Mouse (Mus musculus): ENCODE results near the gene Aldh1a3.

DNA sequence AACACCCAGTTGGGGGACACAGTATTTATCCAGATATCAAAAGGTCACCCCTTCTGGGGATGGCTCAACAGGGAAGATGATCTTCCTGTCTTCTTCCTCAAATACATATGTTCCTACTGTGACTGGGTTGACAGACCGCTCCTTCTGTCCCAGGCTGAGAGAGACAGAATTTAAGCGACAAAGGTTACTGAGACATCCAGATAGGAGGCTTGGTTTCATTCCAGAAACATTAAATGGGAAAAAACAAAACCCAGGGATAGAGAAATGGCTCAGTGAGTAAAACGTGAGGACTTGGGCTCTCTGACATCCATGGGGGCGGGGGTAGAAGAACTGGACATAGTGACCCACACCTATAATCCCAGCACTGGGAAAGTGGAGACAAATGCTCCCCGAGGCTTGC, 24.4 kb downstream of the Aldh1a3 start:
- no peak for TF ChIP-seq NELFE (IDR thresholded peaks at IDR 0.05; ENCODE audit: low read depth, low read length)
- TF ChIP-seq BHLHE40 (IDR thresholded peaks at IDR 0.05; ENCODE audit: low read depth, low read length) = no peak
- TF ChIP-seq CTCF (conservative IDR thresholded peaks at IDR 0.05 in 1 of 2, IDR thresholded peaks at IDR 0.05 in 1 of 2; ENCODE audit: low read depth in 2 of 2, low read length in 2 of 2) = no peak
- TF ChIP-seq SIN3A (IDR thresholded peaks at IDR 0.05; ENCODE audit: low read length) = no peak
